Mouse (Mus musculus) hindbrain, embryonic 10.5 days (tissue): Measurements from ENCODE around the gene Taf8. TPM values are rescaled to one million over a fixed set of nuclear protein-coding genes. Genes with fewer than 3 reads are reported as not detected.
"Not testable (repeated sequence)": the region's sequence is repeated elsewhere in the genome, so short reads cannot be mapped to it uniquely, and the experiment has no call there.

Experiments used
- DNase-seq: peaks from one replicate; pipeline ENCODE4 v3.0.0-alpha.2; 2017; ENCODE audit warnings: low spot score
- H3K27ac ChIP-seq: fragments of 300-500 bp; sonication (generic); 2 replicates; pipeline ENCODE4 v1.5.1; 2016; ENCODE audit warnings: mild to moderate bottlenecking, moderate library complexity
- H3K27me3 ChIP-seq: fragments of 300-500 bp; sonication (generic); 2 replicates; pipeline ENCODE4 v1.6.1; 2016; ENCODE audit warnings: mild to moderate bottlenecking; ENCODE audit not compliant: poor library complexity, insufficient read depth, severe bottlenecking
- H3K36me3 ChIP-seq: fragments of 300-500 bp; sonication (generic); 2 replicates; pipeline ENCODE4 v1.6.1; 2016; ENCODE audit warnings: mild to moderate bottlenecking, moderate library complexity
- H3K4me1 ChIP-seq: fragments of 300-500 bp; sonication (generic); replicated peaks from 2 replicates; pipeline ENCODE4 v1.6.1; 2016; ENCODE audit warnings: mild to moderate bottlenecking
- H3K4me3 ChIP-seq: fragments of 300-500 bp; sonication (generic); 2 replicates; pipeline ENCODE4 v1.5.1; 2016; ENCODE audit warnings: mild to moderate bottlenecking, moderate library complexity
- H3K9me3 ChIP-seq: fragments of 300-500 bp; sonication (generic); 2 replicates; pipeline ENCODE4 v1.6.1; 2016; ENCODE audit warnings: mild to moderate bottlenecking, moderate library complexity
- WGBS: fragments of 180-500 bp; shearing (Covaris S2); methylation state at CpG from one replicate; pipeline ENCODE4 v1.1.7; 2016; 5-methylcytosine and 5-hydroxymethylcytosine counted together
- polyA plus RNA-seq: library from polyadenylated mRNA; unstranded; fragments of >200 nt; fragmentation: Nextera tagmentation; extraction: Ambion mirVana; gene quantifications from 2 replicates; pipeline ENCODE4 v1.2.1, GENCODE M21; 2016

Taf8 gene
- polyA plus RNA-seq, 1 experiment from 2014 or later = 36.0 TPM

GRCm38 (mm10) chr17:47511111-47512020, 9.3 kb upstream of the Taf8 start:
- H3K36me3 ChIP-seq = no peaks in the 10 kb centered on the region
- no peaks in the 10 kb centered on the region for H3K27me3 ChIP-seq
- peak; percentile 96 for DNase-seq
- H3K27ac ChIP-seq = peak overlapping the region; percentile 82
- peak overlapping the region; percentile 34 for H3K4me3 ChIP-seq
- WGBS = 17% methylated on average over 25 of the region's 25 CpGs
- no peaks in the 10 kb centered on the region for H3K9me3 ChIP-seq
- peaks cover 25% of the 10 kb centered on the region for H3K4me1 ChIP-seq

DNA sequence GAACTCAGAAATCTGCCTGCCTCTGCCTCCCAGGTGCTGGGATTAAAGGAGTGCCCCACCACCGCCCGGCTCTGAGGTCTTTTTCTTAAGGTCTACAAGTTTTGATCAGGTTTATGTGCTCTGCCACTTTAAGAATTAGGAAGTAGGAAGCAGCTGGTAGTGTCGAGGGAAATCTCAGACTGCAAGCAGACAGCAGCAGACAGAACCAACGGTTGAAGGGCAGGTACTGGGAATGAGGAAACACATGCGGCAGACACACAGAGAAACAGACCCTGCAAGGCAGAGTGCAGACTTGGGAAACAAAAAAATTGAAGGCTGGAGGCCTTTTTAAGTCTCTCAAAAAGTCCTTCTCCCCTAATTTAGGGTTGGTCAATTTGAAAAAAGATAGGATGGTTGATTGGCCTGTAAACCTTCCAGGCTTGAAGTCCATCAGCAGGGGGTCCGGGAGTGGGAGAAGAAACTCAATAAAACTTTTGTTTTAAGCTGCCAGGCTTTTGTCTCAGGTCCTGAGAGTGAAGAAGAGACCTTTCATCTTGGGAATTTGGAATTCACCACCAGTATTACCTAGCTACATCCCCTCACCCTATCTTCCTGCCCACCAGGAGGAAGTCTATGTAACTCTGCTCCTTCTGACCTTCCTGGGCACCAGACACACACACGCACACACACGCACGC, 7.1 kb upstream of the Taf8 start:
- Histone ChIP-seq H3K4me3 (no peak overlapping the region), H3K4me1 (peaks cover 42% of the 10 kb centered on the region), H3K27ac (no peak overlapping the region), H3K9me3 (no peaks in the 10 kb centered on the region), H3K27me3 (0 out of 2 replicates have a peak, but pooled peaks cover 6% of the 10 kb centered on the region), H3K36me3 (no peaks in the 10 kb centered on the region)
- WGBS = 56% methylated on average over 9 of the region's 9 CpGs
- no peak for DNase-seq

DNA sequence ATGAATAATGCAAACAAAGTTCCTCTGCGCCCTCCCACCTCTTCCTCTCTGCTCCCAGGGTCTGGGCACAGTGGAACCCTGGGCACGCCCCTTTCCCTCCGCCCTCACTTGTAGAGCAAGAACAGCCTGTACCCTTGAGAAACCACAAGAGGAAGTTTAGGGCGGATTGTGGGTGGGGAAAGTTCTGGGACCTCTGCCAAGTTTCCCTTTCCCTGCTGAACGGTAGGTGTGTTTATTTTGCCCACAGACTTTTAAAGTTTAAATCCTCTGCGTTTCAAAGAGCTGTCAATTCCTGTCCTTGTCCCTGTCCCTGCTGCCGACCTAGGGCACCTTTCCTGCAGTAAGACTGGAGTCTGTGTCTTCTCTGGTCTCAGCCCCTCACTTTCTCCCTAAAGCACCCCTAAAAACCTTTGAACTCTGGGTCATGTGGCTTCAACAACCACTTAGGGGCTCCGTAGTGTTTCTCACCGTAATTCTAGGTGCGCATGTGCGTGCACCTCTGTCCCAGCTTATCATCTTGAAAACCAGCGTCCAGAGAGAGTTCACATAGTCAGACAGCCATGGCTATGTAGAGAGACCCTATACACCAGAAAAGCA, 6.0 kb upstream of the Taf8 start:
- no peak overlapping the region for H3K4me3 ChIP-seq
- H3K9me3 ChIP-seq = no peaks in the 10 kb centered on the region
- H3K27ac ChIP-seq = no peak overlapping the region; the same call in 1 of the 2 replicates
- WGBS = 56% methylated on average over 12 of the region's 12 CpGs
- 0 out of 2 replicates have a peak, but pooled peaks cover 6% of the 10 kb centered on the region for H3K27me3 ChIP-seq
- H3K36me3 ChIP-seq = no peaks in the 10 kb centered on the region
- no peak for DNase-seq
- H3K4me1 ChIP-seq = peaks cover 47% of the 10 kb centered on the region

DNA sequence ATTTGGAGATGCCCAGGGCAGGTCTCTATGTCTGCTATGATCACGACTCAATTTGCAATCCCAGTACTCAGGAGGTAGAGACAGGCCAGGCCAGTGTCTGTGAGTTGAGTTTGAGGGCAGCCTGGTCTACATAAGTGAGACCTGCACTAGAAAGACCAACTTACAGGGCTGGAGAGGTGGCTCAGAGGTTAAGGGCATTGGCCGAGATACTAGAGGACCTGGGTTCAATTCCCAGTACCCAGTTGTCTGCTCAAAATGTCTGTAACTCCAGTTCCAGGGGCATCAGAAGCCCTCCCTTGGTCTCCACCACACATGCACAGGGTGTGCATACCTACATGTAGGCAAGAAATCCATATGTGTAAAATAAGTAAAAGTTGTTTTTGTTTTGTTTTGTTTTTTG, 5.4 kb upstream of the Taf8 start:
- no peaks in the 10 kb centered on the region for H3K9me3 ChIP-seq
- H3K27me3 ChIP-seq = 0 out of 2 replicates have a peak, but pooled peaks cover 6% of the 10 kb centered on the region
- no peak overlapping the region for H3K4me3 ChIP-seq
- H3K4me1 ChIP-seq = peaks cover 48% of the 10 kb centered on the region
- no peaks in the 10 kb centered on the region for H3K36me3 ChIP-seq
- 89% methylated on average over 2 of the region's 2 CpGs for WGBS
- no peak overlapping the region for H3K27ac ChIP-seq
- DNase-seq = no peak

DNA sequence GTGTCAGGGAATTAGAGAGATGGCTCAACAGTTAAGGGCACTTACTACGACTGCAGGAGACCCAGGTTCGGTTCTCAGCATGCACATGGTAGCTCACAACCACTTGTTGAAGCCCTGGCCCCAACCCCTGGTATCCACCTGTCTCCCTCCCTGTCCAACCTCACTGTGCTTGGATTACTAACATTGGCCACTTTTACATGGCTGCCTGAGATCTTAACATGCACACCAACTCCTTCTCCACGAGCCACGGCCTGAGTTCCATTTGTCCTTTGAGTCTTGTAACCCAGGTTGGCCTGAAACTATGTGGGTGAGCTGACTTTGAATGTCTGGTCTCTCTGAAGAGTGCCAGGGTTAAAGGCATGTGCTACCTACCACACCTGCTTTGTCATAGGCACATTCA, 4.6 kb upstream of the Taf8 start:
- H3K9me3 ChIP-seq = no peaks in the 10 kb centered on the region
- no peak overlapping the region for H3K27ac ChIP-seq
- H3K4me3 ChIP-seq = no peak overlapping the region
- no peak for DNase-seq
- 90% methylated on average over 4 of the region's 4 CpGs for WGBS
- H3K27me3 ChIP-seq = 0 out of 2 replicates have a peak, but pooled peaks cover 6% of the 10 kb centered on the region
- no peaks in the 10 kb centered on the region for H3K36me3 ChIP-seq
- H3K4me1 ChIP-seq = peaks cover 46% of the 10 kb centered on the region

GRCm38 (mm10) chr17:47506042-47506441, 4.0 kb upstream of the Taf8 start:
- H3K9me3 ChIP-seq = no peaks in the 10 kb centered on the region
- H3K36me3 ChIP-seq = 0 out of 2 replicates have a peak, but pooled peaks cover under 1% of the 10 kb centered on the region
- WGBS = 88% methylated on average over 1 of the region's 1 CpGs
- H3K27ac ChIP-seq = no peak overlapping the region
- H3K27me3 ChIP-seq = 0 out of 2 replicates have a peak, but pooled peaks cover 6% of the 10 kb centered on the region
- no peak overlapping the region for H3K4me3 ChIP-seq
- peaks cover 45% of the 10 kb centered on the region for H3K4me1 ChIP-seq
- no peak for DNase-seq

DNA sequence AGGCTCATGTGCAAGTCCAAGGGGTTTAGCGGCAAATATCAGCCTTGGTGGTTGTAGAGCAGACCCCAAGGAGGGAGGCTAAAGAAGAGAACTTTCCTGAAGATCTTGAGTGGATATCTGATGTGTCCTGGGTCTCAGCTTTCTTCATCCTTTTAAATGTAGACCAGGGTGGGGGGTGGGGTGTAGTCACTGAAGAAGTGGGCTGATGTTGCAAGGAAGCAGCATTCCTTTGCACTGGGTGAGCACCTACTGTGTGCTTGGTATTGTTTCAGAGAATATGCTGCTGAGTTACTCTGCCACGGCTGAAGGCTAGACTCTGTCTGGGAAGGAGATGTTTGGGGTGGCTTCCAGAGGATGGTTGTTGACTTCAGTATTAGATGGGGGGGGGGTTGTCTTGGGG, 3.5 kb upstream of the Taf8 start:
- Histone ChIP-seq H3K9me3 (no peaks in the 10 kb centered on the region), H3K27ac (peak overlapping the region; percentile 83), H3K36me3 (peaks cover 5% of the 10 kb centered on the region), H3K4me1 (peaks cover 44% of the 10 kb centered on the region), H3K27me3 (0 out of 2 replicates have a peak, but pooled peaks cover 6% of the 10 kb centered on the region), H3K4me3 (peak overlapping the region; percentile 52)
- DNase-seq = no peak
- WGBS = 58% methylated on average over 2 of the region's 2 CpGs

DNA sequence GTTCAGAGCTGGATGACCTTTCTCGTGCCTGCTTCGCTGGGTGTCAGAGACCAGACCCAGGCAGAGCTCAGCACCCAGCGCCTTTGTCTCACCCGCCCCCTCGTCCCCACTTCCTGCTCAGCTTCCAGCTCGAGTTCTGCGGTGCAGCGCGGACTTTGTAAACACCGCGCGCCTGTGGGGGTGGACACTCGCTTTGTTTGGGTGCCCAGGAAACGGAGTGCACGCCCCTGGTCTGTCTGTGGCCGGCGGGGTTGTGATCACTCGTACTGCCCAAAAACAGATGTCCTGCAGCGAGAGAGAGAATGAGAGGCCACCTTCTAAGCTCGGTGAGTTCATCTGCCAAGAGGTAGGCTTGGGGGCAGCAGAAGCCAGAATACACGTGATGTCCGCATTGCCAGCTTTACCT, 2.9 kb upstream of the Taf8 start, which contains the start of gene Ccnd3:
TSS of gene Ccnd3 (plus strand) at position 111 of the 406 bp plus-strand sequence.
- peak; percentile 65 for DNase-seq
- Histone ChIP-seq H3K4me3 (peak within 1 kb of the TSS; percentile 52), H3K27ac (peak within 1 kb of the TSS; percentile 83), H3K9me3 (no peaks in the 10 kb centered on the region), H3K36me3 (peaks cover 11% of the 10 kb centered on the region), H3K4me1 (peaks cover 43% of the 10 kb centered on the region), H3K27me3 (0 out of 2 replicates have a peak, but pooled peaks cover 6% of the 10 kb centered on the region)
- 2% methylated on average over 22 of the region's 22 CpGs for WGBS

DNA sequence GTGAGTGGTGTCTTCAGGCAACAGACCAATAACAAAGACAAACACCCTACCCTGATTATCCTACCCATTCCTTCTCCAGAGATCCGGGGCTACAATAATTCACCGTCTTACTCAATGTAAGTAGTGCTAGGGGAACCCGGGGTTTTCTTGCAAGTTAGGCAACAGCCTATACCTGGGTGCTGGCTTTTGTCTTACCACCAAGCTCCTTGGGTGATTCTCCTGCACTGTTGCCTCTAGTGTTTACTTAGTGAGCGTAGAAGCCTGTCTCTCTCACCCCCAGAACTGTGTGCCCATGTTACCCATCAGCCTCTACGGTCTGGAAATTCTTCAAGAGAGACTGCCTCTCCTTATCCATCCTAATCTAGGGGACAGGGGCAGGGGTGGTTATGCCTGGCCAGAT, 2.1 kb upstream of the Taf8 start:
- H3K4me3 ChIP-seq = peak overlapping the region; percentile 52; the same call in 1 of the 2 replicates
- H3K36me3 ChIP-seq = peaks cover 11% of the 10 kb centered on the region
- H3K4me1 ChIP-seq = peaks cover 43% of the 10 kb centered on the region
- 0 out of 2 replicates have a peak, but pooled peaks cover 6% of the 10 kb centered on the region for H3K27me3 ChIP-seq
- 74% methylated on average over 5 of the region's 5 CpGs for WGBS
- no peaks in the 10 kb centered on the region for H3K9me3 ChIP-seq
- peak overlapping the region; percentile 83 for H3K27ac ChIP-seq
- DNase-seq = no peak

- Histone ChIP-seq H3K4me3 (no peak overlapping the region), H3K27ac (peak overlapping the region; percentile 83; the same call in 1 of the 2 replicates), H3K27me3 (0 out of 2 replicates have a peak, but pooled peaks cover 6% of the 10 kb centered on the region), H3K4me1 (peaks cover 43% of the 10 kb centered on the region), H3K9me3 (no peaks in the 10 kb centered on the region), H3K36me3 (peaks cover 17% of the 10 kb centered on the region)
- DNase-seq = no peak
Measured at GRCm38 (mm10) chr17:47503689-47504088, 1.6 kb upstream of the Taf8 start.

DNA sequence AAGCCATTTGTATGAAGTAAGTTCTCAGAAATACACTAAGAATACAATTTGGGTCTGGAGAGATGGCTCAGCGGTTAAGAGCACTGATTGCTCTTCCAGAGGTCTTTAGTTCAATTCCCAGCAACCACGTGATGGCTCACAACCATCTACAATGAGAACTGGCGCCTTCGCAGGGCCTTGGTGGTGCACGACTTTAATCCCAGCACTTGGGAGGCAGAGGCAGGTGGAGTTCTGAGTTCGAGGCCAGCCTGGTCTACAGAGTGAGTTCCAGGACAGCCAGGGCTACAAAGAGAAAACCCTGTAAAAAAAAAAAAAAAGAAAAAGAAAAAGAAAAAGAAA, 584 bp upstream of the Taf8 start:
- not testable (repeated sequence) for H3K27me3 ChIP-seq, H3K9me3 ChIP-seq, DNase-seq
- Histone ChIP-seq H3K4me1 (peaks cover 36% of the 10 kb centered on the region), H3K27ac (peak overlapping the region; percentile 91; the same call in 1 of the 2 replicates), H3K36me3 (peaks cover 25% of the 10 kb centered on the region), H3K4me3 (peak overlapping the region; percentile 60; the same call in 1 of the 2 replicates)
- WGBS = 80% methylated on average over 6 of the region's 6 CpGs

- Histone ChIP-seq H3K27ac (peak overlapping the region; percentile 91), H3K36me3 (peaks cover 35% of the 10 kb centered on the region), H3K4me1 (peaks cover 36% of the 10 kb centered on the region), H3K9me3 (no peaks in the 10 kb centered on the region), H3K27me3 (0 out of 2 replicates have a peak, but pooled peaks cover 6% of the 10 kb centered on the region), H3K4me3 (peak overlapping the region; percentile 60)
- DNase-seq = no peak
- 11% methylated on average over 11 of the region's 11 CpGs for WGBS
Measured at GRCm38 (mm10) chr17:47501531-47501930, 561 bp downstream of the Taf8 start.
